Mouse (Mus musculus): ENCODE results near the gene Ext2.
A peak's percentile ranks its signal among the peaks of the same experiment; 100 is the strongest.

Gene Ext2

DNA sequence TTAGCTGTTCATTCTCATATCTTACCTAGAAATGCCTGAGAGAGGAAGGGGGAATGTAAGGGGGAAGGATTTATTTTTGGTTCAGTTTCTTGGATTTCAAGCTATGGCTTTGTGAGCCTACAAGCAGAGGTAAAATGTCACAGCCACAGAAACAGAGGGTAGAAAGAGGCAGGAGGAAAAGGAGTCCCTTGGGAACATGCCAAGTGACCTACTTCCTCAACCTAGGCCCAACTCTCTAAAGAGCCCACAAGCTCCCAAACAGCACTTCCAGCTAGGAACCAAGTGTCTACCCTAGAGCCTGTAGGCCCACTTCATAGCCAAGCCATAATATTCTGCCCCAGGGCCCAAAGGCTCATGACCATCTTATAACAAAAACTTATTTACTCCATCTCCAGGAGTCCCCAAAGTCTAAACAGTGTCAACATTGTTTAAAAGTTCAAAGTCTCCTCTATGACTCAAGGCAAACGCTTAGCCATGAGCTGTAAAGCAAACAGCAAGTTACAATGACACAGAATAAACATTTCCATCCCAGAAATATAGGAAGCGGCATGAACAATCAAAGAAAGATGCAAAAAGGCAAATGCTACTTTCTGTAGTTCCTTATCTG lies 99.1 kb downstream of the Ext2 start:
- DNase-seq, result no peak

DNA sequence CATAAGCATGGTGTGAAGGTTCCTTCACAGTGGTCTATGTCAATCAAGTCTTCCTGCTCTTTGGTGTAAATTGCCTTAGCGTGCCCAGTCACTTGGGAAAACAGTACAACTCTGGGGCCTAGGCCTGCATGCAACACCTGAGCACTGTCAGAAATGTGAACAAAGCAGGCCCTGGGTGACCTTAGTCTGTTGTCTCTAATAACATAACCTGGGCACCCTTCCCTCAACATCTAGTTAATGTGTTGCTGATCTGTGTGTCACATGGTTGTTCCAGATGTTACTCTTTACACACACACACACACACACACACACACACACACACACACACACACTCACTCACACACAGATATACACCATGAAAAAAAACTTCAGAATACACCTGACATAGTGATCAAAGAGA lies 101.4 kb downstream of the Ext2 start:
- DNase-seq, result no peak

DNA sequence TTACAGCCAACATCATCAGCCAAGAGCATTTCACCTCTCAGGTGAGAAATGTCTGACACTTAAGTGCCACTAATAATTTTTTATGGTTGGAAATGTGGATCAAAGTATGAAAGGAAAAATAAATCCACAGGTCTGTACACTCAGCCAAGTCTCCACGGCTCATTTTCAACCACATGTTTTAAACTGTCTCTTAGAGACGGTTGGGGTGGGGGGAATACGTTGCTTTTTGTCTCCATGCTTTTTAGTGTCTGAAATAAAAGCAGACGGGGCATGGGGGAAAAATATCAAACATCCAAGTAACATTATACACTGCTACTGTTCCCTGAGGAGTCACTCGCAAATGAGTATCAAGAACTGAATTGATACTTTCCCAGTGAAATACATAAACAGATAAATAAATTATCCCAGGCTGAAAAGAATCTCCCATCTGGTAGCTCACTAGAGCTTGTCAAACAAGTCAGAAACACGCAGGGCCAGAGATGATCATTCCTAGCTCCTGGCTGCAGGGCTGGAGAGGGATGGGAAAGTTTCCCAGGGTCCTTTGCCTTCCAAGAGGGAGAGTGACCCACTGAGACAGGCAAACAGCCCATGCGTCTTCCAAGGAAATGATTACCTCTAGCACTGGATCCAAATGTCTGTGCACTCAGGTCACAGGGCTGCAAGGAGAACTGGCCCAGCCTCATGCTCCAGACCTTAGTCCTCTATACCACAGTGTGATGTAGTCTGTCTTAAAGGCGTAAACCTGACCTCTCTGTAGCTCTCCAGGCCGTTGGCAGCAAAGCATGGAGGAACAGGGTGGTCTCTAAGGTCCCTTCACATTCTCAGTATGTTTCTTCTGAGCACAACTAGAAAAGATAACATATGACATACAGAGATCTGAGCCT lies 102.3 kb downstream of the Ext2 start:
- DNase-seq, result no peak

DNA sequence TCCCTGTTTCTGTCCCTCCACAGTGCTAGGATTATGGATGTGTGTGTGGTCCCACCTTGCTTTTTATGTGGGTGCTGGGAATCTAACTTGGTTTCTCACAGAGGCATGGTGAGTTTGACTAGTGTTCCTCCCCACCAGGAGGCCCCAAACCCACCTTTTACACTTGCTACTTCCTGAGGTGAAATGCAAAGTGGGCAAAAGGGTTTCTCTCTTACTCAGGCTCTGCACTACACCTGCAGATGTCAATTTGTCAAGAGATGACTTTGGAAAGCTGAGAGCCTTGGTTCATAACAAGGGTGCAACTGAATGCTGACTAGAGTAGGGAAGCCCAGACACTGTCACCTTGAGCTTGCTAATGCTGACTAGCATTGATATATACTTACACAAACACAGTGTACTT lies 109.1 kb downstream of the Ext2 start:
- DNase-seq, result no peak

DNA sequence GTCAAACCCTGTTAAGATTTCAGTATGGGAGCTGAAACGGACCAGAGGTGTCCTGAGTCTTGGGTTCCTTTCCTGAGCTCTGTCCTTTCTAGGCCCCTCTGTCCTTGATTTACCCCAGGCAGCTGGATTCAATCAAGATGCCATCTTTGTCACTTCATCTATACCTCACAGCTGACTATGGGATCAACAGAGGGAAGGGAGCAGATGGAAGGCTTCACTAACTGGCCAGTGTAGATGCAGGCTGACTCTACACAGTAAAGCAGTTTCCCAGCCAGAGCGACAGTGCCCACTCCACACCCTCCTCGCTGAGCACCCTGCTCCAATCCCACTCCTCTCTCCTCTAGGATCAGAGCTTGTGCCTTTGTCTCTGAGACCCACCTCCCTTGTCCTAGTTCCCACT lies 110.9 kb downstream of the Ext2 start:
- no peak for DNase-seq

DNA sequence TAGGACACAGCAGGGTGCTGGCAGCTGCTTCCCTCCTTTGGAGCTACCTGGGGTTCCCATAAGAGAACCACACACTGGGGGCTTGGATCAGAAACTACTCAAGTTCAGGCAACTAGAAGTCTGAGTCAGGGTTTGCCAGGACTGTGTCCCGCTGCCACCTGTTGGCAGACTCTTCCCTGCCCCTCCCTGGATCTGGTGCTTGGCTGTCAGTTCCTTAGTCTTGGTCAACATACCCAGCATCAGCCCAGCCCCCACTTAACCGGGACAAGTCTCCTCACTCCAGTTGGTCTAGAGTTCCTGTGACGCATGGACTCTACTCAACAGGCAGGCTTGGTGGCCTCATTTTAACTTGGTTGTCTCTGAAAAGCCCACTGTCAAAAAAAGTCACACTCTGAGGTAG lies 112.7 kb downstream of the Ext2 start:
- DNase-seq, result no peak

DNA sequence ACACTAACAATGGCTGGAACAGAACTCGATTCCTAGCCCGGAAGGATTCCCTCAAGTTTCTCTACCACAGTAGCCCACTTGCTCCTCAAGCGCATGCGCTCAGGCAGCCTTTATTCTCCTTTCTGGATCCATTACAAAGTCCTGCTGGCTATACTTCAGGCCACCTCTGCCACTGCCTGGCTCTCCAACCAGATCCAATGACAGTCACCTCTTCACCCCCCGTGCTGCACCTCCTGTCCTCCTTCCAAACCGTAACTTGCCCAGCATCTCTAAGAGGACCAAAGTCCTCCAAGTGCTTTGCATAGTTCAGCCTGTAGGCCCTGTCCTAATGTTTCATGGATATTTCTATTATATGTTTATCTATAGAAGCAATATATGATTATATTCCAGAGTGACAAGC lies 113.1 kb downstream of the Ext2 start:
- DNase-seq, result no peak

DNA sequence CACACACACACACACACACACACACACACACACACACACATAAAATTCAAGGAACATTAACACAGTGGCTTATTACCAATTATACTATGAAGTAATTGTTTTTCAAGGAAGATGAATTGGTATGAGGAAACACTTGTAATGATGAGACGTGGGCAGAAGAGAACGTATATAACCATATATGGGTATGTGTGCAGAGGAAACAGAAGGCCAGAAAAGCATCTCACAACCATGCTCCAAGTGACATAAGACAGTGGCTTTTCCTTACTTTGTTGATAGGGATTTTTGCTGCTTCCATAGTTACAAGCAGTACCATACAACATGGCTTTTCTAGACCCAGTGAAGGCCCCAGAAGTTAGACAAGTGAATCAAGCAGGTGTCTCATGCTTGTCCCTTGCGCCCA lies 115.5 kb downstream of the Ext2 start:
- DNase-seq, result no peak

DNA sequence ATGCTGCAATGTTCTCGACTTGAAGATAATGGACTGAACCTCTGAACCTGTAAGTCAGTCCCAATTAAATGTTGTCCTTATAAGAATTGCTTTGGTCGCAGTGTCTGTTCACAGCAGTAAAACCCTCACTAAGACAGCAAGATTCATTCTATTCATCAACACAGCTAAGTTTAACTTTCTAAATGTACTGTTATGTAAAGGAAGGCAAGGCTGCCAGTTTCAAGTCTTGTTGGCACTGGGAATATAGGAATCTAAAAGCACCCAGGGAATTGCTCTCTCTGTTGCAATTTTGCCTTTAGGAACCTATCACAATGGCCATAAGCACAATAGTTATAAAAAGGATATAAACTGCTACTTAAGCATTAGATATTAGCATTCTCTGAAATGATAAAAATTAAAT lies 116.0 kb downstream of the Ext2 start:
- DNase-seq, result no peak

DNA sequence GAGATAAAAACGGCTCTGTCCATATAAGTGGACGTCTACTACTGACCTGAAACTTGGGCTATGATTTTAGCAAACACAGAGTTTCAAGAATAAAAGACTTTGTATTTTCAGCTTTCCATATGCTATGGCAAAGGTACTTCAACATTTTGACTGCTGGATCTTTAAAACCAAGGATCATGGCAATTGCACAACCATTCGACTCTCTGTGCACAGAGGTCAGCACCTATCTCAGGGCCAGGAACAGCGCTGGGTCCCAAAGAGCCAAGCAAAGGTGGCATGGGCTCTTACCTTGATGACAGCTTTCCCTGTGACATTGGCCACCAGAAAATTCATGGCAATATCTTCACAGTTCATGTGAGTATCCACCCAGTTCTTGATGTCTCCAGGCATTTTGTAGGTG lies 118.2 kb downstream of the Ext2 start:
- DNase-seq, result no peak

DNA sequence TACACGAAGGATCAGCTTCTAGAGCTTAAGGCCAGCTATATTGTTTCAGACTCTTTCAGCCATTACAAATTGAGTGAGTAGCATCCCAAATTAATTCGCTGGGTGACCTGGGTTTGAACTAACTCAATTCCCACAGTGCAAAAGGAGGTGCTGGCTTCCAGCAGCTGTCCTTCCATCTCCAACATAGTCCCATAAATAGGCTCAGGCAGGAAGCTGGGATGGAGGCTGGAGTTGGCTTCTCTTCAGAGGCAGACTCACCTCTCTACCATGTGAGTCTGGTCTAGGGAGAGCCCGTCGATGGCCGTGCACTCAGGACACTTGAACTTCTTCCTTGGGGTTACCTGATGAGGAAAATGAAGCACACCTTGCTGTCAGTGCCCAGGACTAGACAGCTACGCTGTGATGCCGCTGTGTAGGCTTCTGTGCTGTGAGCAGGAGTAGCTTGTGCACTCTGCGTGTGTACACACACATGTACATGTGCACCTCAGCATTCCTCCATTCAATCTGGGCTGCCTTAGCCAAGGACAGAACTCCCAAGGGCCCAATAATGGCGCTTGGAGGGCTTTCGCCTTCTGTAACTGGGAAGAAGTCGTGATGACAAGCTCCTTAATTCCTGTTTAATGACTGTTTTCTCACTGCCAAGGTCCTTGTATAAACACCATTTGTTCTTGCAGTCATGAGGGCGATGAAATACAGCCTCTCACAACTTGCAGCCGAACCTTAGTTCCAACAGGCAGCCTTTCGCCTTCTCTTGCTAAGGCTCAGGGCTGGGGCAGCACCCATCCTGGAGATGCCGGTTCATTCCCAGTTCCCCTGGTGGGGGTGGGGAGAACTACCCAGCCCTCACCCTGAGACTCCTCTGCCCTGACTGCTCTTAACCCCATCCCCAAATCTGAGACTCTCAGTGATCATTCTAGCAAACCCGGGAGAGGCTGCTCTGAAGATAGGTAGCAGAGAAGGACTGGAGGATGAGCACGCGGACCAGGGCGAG lies 119.1 kb downstream of the Ext2 start:
- no peak for DNase-seq

DNA sequence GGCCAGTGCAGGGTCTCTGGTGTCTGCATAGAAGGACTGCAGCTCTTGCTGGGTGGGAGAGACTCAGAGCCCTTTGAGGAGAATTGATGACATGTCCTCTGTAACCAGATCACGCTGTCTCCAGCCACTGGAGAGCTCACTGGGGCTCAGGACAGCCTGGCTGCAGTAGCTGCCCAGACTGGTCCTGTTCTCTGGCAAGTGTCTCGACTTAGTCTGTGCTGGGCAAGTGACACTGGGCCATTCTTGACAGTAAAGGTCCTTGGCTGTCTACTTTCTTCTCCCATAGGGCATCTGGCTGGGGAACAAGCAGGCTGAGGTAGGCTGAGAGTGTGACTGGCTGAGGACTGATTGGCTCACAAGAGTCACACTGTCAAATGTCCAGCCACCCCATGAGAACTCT lies 123.0 kb downstream of the Ext2 start:
- no peak for DNase-seq

DNA sequence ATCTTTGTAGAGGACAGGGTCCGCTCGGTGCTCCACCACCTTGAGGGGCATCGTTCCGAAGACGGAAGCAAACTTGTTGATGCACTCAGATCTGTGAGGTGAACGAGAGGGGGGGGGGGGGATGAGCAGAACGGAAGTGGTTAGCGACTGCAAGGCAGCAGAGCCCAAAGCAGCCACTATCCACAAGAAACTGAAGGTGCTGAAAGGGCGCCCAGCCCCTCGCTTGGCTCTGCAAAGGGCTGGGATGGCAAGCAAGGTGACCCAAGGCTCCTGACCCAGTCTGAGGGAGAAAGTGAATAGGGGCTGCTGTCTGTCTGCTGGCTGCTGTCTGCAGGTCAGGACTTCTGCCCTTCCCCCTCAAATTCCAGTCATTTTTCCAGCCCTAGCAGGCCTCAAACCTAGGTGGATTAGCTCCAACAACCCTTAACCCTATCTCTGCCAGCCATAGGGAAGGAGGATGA lies 126.2 kb downstream of the Ext2 start:
- DNase-seq, result peak in 1 of 2 experiments; percentile 12

DNA sequence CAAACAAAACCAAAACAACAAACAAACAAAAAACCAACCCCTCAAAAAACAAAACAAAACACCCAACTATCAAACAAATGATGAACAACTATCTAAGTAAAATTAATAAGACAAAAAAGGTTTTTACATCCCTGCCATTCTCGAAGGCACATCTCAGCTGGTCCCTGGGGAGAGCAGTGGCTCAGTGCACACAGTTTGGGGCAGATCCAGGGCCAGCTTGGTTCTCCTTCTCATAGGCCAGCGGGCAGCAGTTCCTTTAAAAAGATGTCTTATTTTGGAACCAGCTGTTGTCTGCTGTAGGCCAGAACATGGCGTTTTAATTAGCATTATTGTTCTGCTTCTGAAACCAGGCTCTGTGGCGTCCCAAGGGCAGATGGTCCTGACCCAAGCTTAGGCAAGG lies 129.3 kb downstream of the Ext2 start:
- DNase-seq, result no peak

DNA sequence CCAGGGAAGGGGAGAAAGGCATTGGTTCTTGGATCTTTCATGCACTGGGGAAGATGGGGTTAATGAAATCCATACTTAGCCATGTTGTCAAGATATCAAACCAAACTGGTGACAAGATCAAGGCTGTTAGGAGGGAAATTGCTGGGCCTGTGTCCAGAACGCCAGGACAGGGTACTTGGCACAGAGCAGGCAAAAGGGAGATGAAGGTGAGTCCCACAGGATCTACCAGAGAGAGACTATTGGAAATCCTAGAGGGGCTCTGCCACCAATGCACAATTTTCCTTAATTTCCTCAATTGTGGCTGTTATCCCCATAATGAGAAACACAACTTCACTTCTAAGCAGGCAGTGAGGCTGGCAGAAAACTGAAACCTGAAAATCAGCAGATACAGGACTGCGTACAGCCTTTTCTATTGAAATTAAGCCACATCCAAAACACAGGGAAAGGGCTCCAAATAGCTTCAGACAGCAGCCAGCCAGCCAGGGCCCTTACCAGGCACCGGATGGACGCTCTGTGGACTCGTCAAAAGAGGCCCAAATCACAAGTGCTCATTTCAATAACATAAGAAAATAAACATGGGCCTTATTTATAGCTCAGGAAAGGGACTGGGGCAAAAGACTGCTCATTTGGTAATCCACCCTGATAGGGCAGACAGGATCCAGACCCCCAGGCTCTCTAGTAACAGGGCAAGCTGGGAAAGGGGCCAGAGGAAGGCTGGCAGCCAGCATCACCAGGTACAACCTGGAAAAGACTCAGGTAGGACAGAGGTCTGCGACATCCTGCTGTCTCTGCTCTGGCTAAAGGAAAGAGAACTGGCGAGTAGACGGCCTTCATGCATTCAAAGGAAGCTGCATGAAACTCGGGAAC lies 132.1 kb downstream of the Ext2 start:
- no peak for DNase-seq

DNA sequence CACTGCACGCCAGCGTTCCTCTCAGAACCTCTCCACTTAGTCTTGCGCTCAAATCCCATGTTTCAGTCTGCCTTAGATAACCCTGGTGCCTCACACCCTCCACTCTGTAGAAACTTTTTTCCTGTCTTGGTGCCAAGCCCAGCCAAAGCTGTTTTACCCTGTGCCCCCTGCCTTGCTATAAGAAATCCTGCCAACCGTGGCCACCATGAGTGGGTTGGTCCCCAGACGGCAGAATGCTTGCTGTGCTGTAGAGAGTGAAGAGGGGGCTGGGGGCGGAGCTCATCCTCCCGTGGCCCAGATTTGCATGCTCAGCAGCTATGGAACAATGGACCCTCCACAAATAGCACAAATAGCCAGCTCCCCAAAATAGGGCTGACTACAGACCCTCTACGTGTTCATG lies 138.7 kb downstream of the Ext2 start:
- DNase-seq, result no peak

DNA sequence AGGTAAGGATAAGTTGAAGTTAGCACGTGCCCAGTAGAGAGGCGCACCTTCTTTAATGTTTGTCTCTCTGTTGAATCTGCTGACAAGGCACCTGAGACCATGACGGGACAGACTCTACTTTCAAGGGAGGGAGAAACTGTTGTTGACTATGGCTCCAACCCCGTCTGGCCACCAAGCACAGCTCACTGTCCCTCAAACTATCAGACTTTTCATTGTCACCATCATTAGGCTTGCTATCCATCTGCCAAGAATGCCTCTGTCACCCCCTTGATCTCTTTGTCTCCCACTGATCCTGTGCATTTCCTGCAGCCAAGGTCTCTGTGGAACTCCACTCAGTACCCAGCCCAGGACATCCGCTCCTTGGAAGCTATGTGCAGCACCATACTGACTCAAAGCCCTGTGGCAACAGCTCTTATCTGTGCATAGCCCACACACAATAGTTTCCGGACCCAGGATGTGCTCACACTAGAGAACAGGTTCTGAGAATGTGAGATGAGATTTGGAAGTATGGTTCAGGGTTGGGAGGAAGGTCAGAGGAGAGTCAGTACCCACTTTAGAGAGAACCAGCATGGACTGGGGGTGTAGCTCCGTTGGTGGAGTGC lies 139.7 kb downstream of the Ext2 start:
- no peak for DNase-seq

DNA sequence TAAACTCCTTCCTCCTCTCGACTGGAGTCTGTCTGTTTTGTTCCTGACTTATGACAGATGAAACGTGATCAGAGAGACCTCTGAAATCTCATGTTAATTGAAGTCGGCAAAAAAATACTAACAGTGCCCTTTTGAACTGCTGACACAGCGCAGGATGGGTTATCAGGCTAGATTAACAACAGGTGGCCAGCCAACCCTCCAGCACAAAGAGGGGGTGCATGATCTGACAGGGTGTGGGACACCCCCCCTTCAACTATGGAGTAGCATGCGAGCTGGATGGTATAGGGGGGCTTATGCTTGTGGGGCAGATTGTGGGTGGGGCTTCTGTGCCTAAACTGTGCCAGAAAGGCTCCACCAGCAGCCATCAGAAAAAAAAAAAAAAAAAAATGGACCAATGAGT lies 141.0 kb downstream of the Ext2 start:
- DNase-seq, result no peak

DNA sequence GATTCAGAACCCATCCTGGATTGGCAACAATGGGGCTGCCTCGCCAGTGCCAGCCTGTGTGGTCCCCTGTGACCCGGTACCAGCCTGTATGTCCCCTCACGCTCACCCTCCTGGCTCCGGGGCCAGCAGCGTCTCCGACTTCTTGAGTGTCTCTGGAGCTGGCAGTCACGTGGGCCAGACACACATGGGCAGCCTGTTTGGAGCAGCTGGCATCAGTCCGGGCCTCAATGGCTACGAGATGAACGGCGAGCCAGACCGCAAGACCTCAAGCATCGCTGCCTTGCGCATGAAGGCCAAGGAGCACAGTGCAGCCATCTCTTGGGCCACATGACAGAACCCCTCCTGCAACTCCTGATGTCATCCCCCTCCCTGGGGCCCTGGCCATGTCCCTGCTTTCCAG lies 145.1 kb downstream of the Ext2 start:
- DNase-seq, result no peak

DNA sequence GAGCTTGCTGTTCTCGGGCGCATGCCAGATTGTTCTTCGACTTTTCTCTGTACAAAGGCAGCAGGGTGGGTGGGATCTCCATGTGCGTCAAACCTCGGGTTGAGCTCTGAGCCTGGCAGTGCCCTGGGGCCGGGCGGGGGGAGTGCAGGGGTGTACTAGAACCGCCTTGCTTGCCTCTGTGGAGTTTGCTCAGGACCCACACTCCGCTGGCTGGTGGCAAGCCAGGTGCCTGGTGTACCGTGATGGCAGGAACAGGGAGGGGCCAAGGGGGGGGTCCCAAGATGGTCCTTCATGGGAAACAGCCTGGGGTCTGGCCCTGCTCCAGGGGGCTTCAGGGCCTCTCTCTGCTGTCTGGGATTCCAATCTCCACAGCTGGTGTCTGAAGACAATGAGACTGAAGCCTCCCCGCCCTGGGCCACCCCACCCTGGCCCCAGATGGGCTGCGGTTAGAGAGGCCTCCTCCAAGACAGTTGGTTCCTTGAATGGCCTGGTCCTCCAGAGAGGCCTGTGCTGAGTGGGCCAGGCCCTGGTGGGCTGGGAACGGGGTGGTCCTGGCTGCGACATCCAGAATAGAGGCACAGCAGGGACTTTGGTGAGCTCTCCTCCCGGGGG lies 150.7 kb downstream of the Ext2 start:
- no peak for DNase-seq

DNA sequence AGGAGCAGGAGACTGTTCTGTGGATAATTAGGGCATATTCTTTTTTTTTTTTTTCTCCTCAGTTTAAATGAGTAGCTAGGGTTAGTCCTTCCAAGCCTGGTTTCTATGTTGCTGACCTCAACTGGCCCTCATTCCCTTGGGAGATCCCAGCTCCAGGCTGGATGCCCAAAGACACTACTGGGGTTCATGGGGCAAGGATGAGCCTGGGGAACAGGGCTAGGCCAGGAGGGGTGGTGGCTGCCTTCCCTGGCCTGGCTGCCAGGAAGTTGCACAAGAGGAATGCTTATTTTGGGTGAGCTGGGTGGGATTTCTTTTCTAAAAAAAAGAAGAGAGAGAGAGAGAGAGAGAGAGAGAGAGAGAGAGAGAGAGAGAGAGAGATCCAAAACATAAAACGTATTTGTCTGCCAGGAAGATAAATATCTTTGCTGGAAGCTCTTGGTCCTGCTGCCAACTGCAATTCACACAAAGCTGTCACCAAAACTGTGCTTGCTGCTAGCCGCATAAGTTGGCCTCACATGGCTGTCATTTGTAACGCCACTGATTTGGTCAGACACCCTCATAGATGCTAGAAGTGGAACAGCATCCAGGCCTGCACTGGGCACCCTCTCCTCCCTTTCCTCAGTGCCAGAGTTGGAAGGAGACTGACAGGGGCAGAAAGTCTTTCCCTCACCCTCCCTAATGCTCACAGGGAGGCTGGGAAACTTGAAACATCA lies 156.1 kb downstream of the Ext2 start:
- no peak for DNase-seq

Measured in thymus, adult 18-20 months (tissue).